Mouse (Mus musculus): Measurements from ENCODE around the gene Kdm8. TPM values are rescaled to one million over a fixed set of nuclear protein-coding genes. Genes with fewer than 3 reads are reported as not detected.

Kdm8 gene
- polyA plus RNA-seq, 1 experiment from 2014 or later, result 11.1 TPM

DNA sequence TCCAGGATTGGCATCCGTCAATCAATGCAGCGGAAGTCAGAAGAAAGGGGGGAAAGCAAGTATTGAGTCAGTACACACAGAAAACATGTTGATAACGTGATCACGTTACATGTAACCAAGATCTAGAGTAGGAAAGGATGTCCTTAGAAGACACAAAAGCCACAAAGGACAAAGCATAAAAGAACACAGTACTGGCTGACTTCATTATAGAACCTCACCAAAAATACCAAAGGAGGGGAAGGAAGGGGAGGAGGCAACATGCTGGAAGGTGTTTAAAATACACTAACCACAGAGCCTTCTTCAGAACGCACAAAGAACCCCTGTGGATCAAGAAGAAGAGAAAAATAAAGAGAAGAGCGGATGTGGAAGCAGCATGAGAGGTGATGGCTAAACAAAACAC is 44.2 kb downstream of the Kdm8 start:
- H3K27me3 ChIP-seq (replicated peaks), result no peaks in the 10 kb centered on the region
- H3K4me3 ChIP-seq, result no peak overlapping the region
- peak overlapping the region; percentile 66 for H3K27ac ChIP-seq
- peaks cover 86% of the 10 kb centered on the region for H3K4me1 ChIP-seq
- WGBS (ENCODE audit: insufficient replicate concordance), result 70% methylated on average over 6 of the region's 6 CpGs
- no peaks in the 10 kb centered on the region for H3K9me3 ChIP-seq (replicated peaks)
- peak overlapping the region; percentile 46; the same call in 1 of the 2 replicates for H3K9ac ChIP-seq
- H3K4me2 ChIP-seq, result peak overlapping the region; percentile 53; the same call in 1 of the 2 replicates
- H3K36me3 ChIP-seq, result peaks cover 38% of the 10 kb centered on the region
- no peak for ATAC-seq

- H3K9ac ChIP-seq, result 0 out of 2 replicates have a peak overlapping the region, but pooled peaks have one; percentile 14
- 70% methylated on average over 2 of the region's 2 CpGs for WGBS (ENCODE audit: insufficient replicate concordance)
- H3K4me2 ChIP-seq, result peak overlapping the region; percentile 74
- peaks cover 82% of the 10 kb centered on the region for H3K4me1 ChIP-seq
- peaks cover 29% of the 10 kb centered on the region for H3K36me3 ChIP-seq
- peak overlapping the region; percentile 66; the same call in 1 of the 2 replicates for H3K27ac ChIP-seq
- H3K27me3 ChIP-seq (replicated peaks), result no peaks in the 10 kb centered on the region
- H3K4me3 ChIP-seq, result no peak overlapping the region
- no peaks in the 10 kb centered on the region for H3K9me3 ChIP-seq (replicated peaks)
- ATAC-seq, result no peak
These were observed 45.2 kb downstream of the Kdm8 start for GRCm38 (mm10) chr7:125489636-125490035.

DNA sequence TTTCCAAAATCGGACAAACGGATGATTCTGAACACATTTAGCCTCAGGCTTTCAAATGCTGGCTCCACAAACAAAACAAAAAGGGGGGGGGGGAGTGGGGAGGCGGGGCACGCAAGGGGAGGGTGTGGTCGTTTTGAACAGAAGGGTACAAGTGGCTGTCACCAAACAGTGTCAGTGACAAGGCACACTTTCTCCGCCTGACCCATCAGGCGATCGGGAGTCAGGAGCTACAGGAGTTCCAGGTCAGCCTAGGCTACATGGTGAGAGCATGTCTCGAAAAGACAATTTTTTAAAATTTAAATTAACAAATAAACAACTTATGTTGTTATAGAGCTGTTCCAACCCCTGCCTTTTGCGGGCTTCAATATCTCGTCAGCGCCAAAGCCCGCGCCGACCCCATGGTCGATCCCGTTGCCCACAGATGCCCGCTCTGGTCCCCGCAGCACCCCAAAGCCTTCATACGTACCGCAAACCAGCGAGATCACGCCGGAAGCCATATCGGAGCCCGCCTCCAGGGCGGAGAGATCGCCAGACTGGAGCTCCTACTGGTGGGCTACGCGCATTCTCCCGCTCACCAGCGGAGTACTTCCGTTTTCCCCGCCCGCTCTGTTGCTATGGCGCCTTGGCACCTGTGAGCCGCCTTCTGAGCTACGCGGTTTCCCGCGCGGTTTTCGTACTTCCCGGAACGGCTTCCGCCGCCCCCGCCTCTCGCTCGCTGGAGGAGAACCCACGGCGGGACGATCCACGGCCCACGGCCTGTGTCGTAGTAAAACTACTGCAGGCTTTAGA is 46.7 kb downstream of the Kdm8 start, which contains the start of gene Nsmce1:
Gene Nsmce1 (minus strand): TSS at position 650 of the 789 bp plus-strand sequence.
- Histone ChIP-seq H3K9ac (peak within 1 kb of the TSS; percentile 75), H3K9me3 (replicated peaks) (no peaks in the 10 kb centered on the region), H3K36me3 (peaks cover 14% of the 10 kb centered on the region), H3K4me2 (peak within 1 kb of the TSS; percentile 74), H3K27ac (peak within 1 kb of the TSS; percentile 90), H3K4me3 (peak within 1 kb of the TSS; percentile 68), H3K4me1 (peaks cover 74% of the 10 kb centered on the region), H3K27me3 (replicated peaks) (no peaks in the 10 kb centered on the region)
- under 1% methylated on average over 56 of the region's 56 CpGs for WGBS (ENCODE audit: insufficient replicate concordance)
- peak; percentile 97 for ATAC-seq

- Histone ChIP-seq H3K27me3 (replicated peaks) (no peaks in the 10 kb centered on the region), H3K4me2 (peak overlapping the region; percentile 74), H3K4me1 (peaks cover 67% of the 10 kb centered on the region), H3K9ac (peak overlapping the region; percentile 75), H3K4me3 (peak overlapping the region; percentile 68), H3K27ac (peak overlapping the region; percentile 90), H3K9me3 (replicated peaks) (no peaks in the 10 kb centered on the region), H3K36me3 (peaks cover 8% of the 10 kb centered on the region)
- ATAC-seq, result 0 out of 2 replicates have a peak, but pooled peaks have one; percentile 1
- 29% methylated on average over 12 of the region's 12 CpGs for WGBS (ENCODE audit: insufficient replicate concordance)
These were observed 47.3 kb downstream of the Kdm8 start for GRCm38 (mm10) chr7:125491760-125492159.

GRCm38 (mm10) chr7:125492551-125492950 is 48.1 kb downstream of the Kdm8 start:
- H3K9ac ChIP-seq, result 0 out of 2 replicates have a peak overlapping the region, but pooled peaks have one; percentile 75
- no peaks in the 10 kb centered on the region for H3K9me3 ChIP-seq (replicated peaks)
- H3K27ac ChIP-seq, result peak overlapping the region; percentile 90; the same call in 1 of the 2 replicates
- H3K36me3 ChIP-seq, result peaks cover 6% of the 10 kb centered on the region; the same call in 1 of the 2 replicates
- H3K4me3 ChIP-seq, result no peak overlapping the region
- H3K4me1 ChIP-seq, result peaks cover 59% of the 10 kb centered on the region
- ATAC-seq, result no peak
- peak overlapping the region; percentile 74 for H3K4me2 ChIP-seq
- no peaks in the 10 kb centered on the region for H3K27me3 ChIP-seq (replicated peaks)
- WGBS (ENCODE audit: insufficient replicate concordance), result 53% methylated on average over 6 of the region's 6 CpGs

DNA sequence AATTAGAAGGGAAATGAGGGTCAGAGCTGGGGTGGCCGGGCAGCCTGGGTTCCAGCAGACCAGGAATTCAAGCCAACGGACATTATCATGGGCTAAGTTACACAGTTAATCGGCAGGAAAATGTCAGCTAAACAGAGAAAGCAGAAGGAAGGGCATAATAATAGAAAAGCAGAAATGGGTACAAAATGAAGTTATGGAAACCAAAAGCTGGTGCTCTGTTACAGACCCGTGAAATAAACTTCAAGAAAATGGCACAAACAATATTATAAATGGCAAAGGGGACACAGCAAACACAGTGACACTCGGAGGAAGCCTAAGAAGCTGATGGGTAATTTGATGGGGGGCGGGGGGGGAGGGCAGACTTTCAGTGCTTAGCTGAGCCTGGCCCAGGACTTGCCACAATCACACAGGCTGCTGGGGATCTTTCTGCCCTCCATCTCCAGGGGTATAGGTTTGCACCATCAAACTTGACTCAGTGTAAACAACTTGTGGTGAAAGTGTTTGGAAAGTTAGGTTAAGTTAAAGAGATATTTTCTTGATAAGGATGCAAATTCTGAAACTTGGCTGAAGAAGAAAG is 51.5 kb downstream of the Kdm8 start:
- no peak for ATAC-seq
- no peak overlapping the region for H3K9ac ChIP-seq
- H3K36me3 ChIP-seq, result no peaks in the 10 kb centered on the region
- peak overlapping the region; percentile 18; the same call in 1 of the 2 replicates for H3K27ac ChIP-seq
- H3K27me3 ChIP-seq (replicated peaks), result no peaks in the 10 kb centered on the region
- no peak overlapping the region for H3K4me2 ChIP-seq
- no peak overlapping the region for H3K4me3 ChIP-seq
- 32% methylated on average over 6 of the region's 6 CpGs for WGBS (ENCODE audit: insufficient replicate concordance)
- no peaks in the 10 kb centered on the region for H3K9me3 ChIP-seq (replicated peaks)
- peaks cover 45% of the 10 kb centered on the region for H3K4me1 ChIP-seq

DNA sequence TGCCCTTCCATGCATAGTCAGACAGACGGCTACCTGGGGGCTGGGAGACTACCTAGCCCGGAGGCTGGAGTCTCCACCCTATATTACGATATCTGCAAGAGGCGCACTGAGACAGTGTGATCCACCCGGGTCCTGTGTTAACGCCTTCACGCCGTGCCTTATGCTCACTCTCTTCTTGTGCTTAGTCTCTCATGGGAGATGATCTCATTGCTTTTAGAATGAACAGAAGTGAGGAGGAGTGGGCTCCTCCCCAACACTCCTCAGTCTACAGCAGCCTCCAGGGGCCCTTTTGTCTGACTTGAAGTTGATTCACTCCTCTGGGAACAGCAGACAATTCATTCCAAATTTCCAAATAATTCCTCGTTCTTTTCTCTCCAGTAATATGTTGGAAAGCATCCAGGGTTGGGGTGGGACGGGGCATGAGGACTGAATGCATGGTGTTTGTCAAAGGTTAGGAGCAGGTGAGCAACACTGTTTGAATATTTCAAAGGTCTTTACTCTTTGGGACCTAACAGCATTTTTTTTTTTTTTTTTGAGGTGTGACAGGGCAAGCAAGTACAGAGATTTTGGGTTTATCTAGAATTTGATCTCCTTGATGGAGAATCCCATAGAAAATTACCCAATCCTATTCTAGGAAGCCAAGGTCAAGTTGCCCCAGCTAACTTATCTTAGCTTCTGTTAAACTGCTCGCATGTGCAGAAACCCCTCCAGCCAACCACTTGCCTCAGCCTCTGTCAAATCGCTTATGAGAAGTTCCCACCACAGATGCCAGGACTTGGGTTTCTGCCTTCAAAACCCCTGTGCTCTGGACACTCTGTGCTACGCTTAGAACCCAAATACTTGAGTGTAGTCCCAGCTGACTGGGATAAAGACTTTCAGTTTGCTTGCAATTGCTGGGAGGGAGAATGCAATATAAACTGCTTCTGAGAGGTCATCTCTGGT is 55.7 kb downstream of the Kdm8 start:
- ATAC-seq, result peak; percentile 78
- Histone ChIP-seq H3K4me1 (peaks cover 39% of the 10 kb centered on the region), H3K27me3 (replicated peaks) (no peaks in the 10 kb centered on the region), H3K36me3 (no peaks in the 10 kb centered on the region), H3K9ac (no peak overlapping the region), H3K9me3 (replicated peaks) (no peaks in the 10 kb centered on the region), H3K4me2 (no peak overlapping the region), H3K4me3 (no peak overlapping the region), H3K27ac (no peak overlapping the region)
- WGBS (ENCODE audit: insufficient replicate concordance), result 46% methylated on average over 13 of the region's 13 CpGs

DNA sequence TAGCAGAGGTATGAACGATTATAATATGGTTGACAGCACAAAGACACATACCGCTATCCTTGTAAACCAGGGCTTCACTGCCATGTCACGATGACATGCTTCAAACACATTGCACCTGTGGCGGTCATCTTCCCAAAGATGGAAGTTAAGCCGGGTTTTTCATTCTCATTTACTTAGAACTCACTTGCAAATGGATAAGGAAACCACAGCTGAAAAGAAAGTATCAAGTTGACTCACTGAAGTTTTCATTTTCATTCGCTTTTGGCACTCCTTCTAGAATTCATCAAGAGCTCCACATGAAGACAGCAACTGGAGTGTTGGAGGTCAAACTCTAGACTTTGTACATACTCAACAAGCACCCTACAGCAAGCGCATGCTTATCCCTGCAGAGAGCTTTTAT is 56.4 kb downstream of the Kdm8 start:
- no peaks in the 10 kb centered on the region for H3K27me3 ChIP-seq (replicated peaks)
- H3K4me1 ChIP-seq, result peaks cover 39% of the 10 kb centered on the region
- H3K9ac ChIP-seq, result no peak overlapping the region
- no peak overlapping the region for H3K4me2 ChIP-seq
- no peak for ATAC-seq
- no peak overlapping the region for H3K27ac ChIP-seq
- WGBS (ENCODE audit: insufficient replicate concordance), result 82% methylated on average over 7 of the region's 7 CpGs
- no peaks in the 10 kb centered on the region for H3K36me3 ChIP-seq
- H3K4me3 ChIP-seq, result no peak overlapping the region
- H3K9me3 ChIP-seq (replicated peaks), result no peaks in the 10 kb centered on the region

DNA sequence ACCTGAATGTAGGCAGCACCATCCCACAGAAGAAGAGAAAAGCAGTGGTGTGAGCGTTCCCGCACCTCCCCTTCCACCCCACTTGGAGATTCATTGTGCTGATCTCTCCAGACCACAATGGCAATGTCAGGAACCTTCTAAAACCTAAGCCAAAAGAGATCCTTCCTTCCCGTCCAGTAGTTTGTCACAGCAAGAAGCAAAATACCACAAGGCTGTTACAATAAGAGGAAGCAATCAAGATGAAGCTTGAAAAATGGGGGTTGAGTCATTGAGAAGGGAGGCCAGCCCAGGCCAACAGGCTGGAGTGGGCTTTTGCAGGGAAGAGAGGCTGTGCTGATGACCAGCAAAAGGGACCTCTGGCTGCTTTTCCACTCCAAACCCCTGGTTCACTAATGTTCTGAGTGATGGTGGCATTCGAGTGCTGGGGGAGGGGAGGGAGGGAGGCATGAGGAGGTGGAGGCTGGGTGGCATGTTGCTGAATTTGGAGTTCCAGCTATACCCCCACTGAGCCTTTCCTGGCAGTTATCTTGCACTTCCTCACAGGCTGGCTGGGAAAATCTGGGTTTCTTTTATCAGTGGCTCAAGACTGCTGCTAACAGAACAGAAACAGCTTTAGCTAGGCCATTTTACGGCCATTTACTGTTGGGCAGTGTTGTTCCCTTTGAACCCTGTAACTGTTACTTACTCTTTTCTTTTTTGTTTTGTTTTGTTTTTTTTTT is 59.1 kb downstream of the Kdm8 start:
- Histone ChIP-seq H3K27me3 (replicated peaks) (no peaks in the 10 kb centered on the region), H3K4me3 (no peak overlapping the region), H3K9ac (no peak overlapping the region), H3K9me3 (replicated peaks) (no peaks in the 10 kb centered on the region), H3K4me1 (peaks cover 36% of the 10 kb centered on the region), H3K36me3 (no peaks in the 10 kb centered on the region), H3K4me2 (no peak overlapping the region), H3K27ac (peak overlapping the region; percentile 3; the same call in 1 of the 2 replicates)
- ATAC-seq, result no peak
- WGBS (ENCODE audit: insufficient replicate concordance), result 31% methylated on average over 5 of the region's 5 CpGs

DNA sequence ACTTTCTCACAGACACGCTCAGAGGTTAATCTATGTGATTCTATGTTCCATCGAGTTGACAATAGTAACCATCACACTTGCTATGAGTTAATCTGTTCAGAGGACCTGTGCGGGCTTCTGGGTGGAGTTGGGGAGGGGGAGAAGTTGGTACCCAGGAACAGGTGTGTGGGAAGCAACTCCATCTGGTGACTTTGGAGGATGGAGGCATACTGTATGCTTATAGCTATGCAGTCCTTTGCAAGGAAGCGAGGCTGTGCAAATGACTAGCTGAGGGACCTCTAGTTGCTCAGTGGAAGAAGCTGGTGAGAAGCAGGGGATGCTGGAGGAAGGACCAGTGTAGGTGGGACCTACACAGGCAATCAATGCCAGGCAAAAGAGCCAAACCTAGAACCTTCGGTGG is 60.1 kb downstream of the Kdm8 start:
- no peak overlapping the region for H3K4me2 ChIP-seq
- no peak overlapping the region for H3K4me3 ChIP-seq
- no peaks in the 10 kb centered on the region for H3K27me3 ChIP-seq (replicated peaks)
- no peak for ATAC-seq
- WGBS (ENCODE audit: insufficient replicate concordance), result 74% methylated on average over 5 of the region's 5 CpGs
- no peak overlapping the region for H3K27ac ChIP-seq
- H3K4me1 ChIP-seq, result peaks cover 26% of the 10 kb centered on the region
- H3K9me3 ChIP-seq (replicated peaks), result no peaks in the 10 kb centered on the region
- no peak overlapping the region for H3K9ac ChIP-seq
- H3K36me3 ChIP-seq, result no peaks in the 10 kb centered on the region

GRCm38 (mm10) chr7:125505568-125505967 is 61.1 kb downstream of the Kdm8 start:
- Histone ChIP-seq H3K9me3 (replicated peaks) (no peaks in the 10 kb centered on the region), H3K27me3 (replicated peaks) (no peaks in the 10 kb centered on the region), H3K4me1 (peaks cover 19% of the 10 kb centered on the region), H3K4me2 (no peak overlapping the region), H3K4me3 (no peak overlapping the region), H3K36me3 (no peaks in the 10 kb centered on the region), H3K27ac (no peak overlapping the region), H3K9ac (no peak overlapping the region)
- 74% methylated on average over 10 of the region's 10 CpGs for WGBS (ENCODE audit: insufficient replicate concordance)
- ATAC-seq, result no peak

All from liver, embryonic 12.5 days (tissue).